In genomic region chr8:126067306-126067705, GRCm38 (mm10) we compare ENCODE assay signal across 14 mouse cellular contexts.
"Had no signal": no experiment of that assay in that cellular context is flagged by ENCODE, and none has a peak within 500 bp of the region (broad histone marks: within the 10 kb centered on the region; RNA-seq: fewer than 3 reads in every experiment).

No protein-coding gene starts in this region.

- ATAC-seq: liver, embryonic 12.5 days had no signal

- DNase-seq: kidney, postnatal 25 days; lung, embryonic 14.5 days; lung, postnatal 10 days; lung, postnatal 4 days; midbrain, embryonic 14.5 days; right cerebral cortex, adult 18-20 months; right cerebral cortex, postnatal 25 days; thymus, postnatal 4 days had no signal

- H3K27me3 ChIP-seq: limb, embryonic 15.5 days; liver, embryonic 12.5 days had no signal

- H3K27ac ChIP-seq: limb, embryonic 15.5 days; liver, embryonic 12.5 days; midbrain, embryonic 10.5 days; stomach, postnatal 0 days had no signal

- H3K36me3 ChIP-seq: limb, embryonic 15.5 days; liver, embryonic 12.5 days; midbrain, embryonic 10.5 days; neural tube, embryonic 15.5 days had no signal

- H3K4me1 ChIP-seq: limb, embryonic 15.5 days; liver, embryonic 12.5 days had no signal

- H3K9ac ChIP-seq: limb, embryonic 15.5 days; liver, embryonic 12.5 days; lung, embryonic 14.5 days; neural tube, embryonic 15.5 days had no signal

- H3K4me2 ChIP-seq: limb, embryonic 15.5 days; liver, embryonic 12.5 days; lung, embryonic 14.5 days; neural tube, embryonic 15.5 days had no signal

- H3K4me3 ChIP-seq: limb, embryonic 15.5 days; liver, embryonic 12.5 days; midbrain, embryonic 10.5 days; myocyte; neural tube, embryonic 15.5 days had no signal

- H3K9me3 ChIP-seq: limb, embryonic 15.5 days; liver, embryonic 12.5 days; midbrain, embryonic 10.5 days; neural tube, embryonic 15.5 days had no signal
